Mouse (Mus musculus) cortical plate, adult 2 months (tissue): ENCODE results near the gene Fgfr2.

Experiments used
- CTCF ChIP-seq: fragments of 200-500 bp; IDR thresholded peaks from 2 replicates; pipeline ENCODE4 v1.5.1; 2011; ENCODE audit warnings: mild to moderate bottlenecking, control low read depth, low read length; ENCODE audit not compliant: insufficient read depth; ENCODE audit errors: extremely low read depth
- POLR2A ChIP-seq: fragments of 200-500 bp; IDR thresholded peaks from 2 replicates; pipeline ENCODE4 v1.6.1; 2011; ENCODE audit warnings: mild to moderate bottlenecking, low read length, control low read depth; ENCODE audit not compliant: insufficient read depth; ENCODE audit errors: extremely low read depth

DNA sequence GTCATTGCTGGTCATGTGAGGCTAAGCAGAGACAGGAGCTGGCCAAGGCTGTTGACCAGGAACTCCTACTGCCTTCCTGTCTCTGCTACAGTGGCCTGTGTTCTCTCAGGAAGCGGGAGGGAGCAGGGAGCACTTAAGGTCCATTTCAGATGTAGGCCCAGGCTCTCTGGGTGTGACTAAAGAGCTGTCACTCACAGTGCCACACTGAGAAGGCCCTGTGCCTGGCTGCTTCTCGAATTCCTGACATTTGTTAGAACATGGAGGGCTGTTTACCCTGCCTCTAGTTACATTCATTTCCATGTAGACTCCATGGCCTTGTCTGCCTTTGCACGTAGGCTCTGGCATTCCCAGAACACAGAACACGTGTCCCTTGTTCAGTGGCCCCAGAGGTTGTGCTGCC lies 2452.8 kb downstream of the Fgfr2 start:
- no peak for TF ChIP-seq CTCF
- TF ChIP-seq POLR2A = no peak
